Mouse (Mus musculus): ENCODE measurements around the gene Cfap97d1. TPM values are rescaled to one million over a fixed set of nuclear protein-coding genes. Genes with fewer than 3 reads are reported as not detected.

Cfap97d1 gene
- polyA plus RNA-seq, 1 experiment: not detected

GRCm38 (mm10) chr11:102041350-102041949 lies 57.4 kb downstream of the Cfap97d1 start, which contains the start of gene Cd300lg:
Gene Cd300lg, plus strand, starts transcription at chr11:102041509.
- Histone ChIP-seq H3K79me2 (ENCODE audit: control insufficient read depth, insufficient read depth) (no peaks in the 10 kb centered on the region), H3K4me3 (no peak within 1 kb of the TSS), H3K4me2 (ENCODE audit: low read depth) (no peak within 1 kb of the TSS), H3K27me3 (ENCODE audit: control insufficient read depth, insufficient read depth, insufficient read length) (peaks cover 56% of the 10 kb centered on the region), H3ac (ENCODE audit: control insufficient read depth, insufficient read length) (no peak within 1 kb of the TSS), H3K36me3 (ENCODE audit: control insufficient read depth, insufficient read depth) (no peaks in the 10 kb centered on the region)
- TF ChIP-seq MYOG (IDR thresholded peaks at IDR 0.05; ENCODE audit: control insufficient read depth in 1 of 3, insufficient read depth in 1 of 3, insufficient read length in 2 of 3, low read depth in 2 of 3) (no peak), SRF (IDR thresholded peaks at IDR 0.05; ENCODE audit: control insufficient read depth, insufficient read length, low read depth) (no peak), CEBPB (IDR thresholded peaks at IDR 0.05; ENCODE audit: insufficient read depth, poor library complexity, severe bottlenecking) (no peak), TCF3 (IDR thresholded peaks at IDR 0.05; ENCODE audit: insufficient read length, low read depth) (no peak), POLR2A (IDR thresholded peaks at IDR 0.05; ENCODE audit: insufficient read length, low read depth) (no peak), POLR2AphosphoS2 (IDR thresholded peaks at IDR 0.05; ENCODE audit: insufficient read length, low read depth) (no peak), TCF12 (IDR thresholded peaks at IDR 0.05; ENCODE audit: insufficient read depth, poor library complexity, severe bottlenecking) (no peak), USF1 (IDR thresholded peaks at IDR 0.05; ENCODE audit: low read depth) (no peak), E2F4 (IDR thresholded peaks at IDR 0.05; ENCODE audit: insufficient read depth) (no peak), REST (IDR thresholded peaks at IDR 0.05; ENCODE audit: insufficient read depth, insufficient read length) (no peak), MYOD1 (IDR thresholded peaks at IDR 0.05; ENCODE audit: control insufficient read depth in 1 of 3, insufficient read length in 2 of 3, low read depth in 2 of 3) (no peak), MAX (IDR thresholded peaks at IDR 0.05; ENCODE audit: low read depth) (no peak)

Other genes with a start within 250 kb of the Cfap97d1 start
- gene Etv4, start 198.9 kb upstream of the Cfap97d1 start, polyA plus RNA-seq (2012; fragmentation: generic; extraction: Trizol): 21.2 TPM
- gene Meox1, start 89.9 kb upstream of the Cfap97d1 start, polyA plus RNA-seq (2012; fragmentation: generic; extraction: Trizol): 0.16 TPM
- gene Sost, start 17.3 kb upstream of the Cfap97d1 start, polyA plus RNA-seq (2012; fragmentation: generic; extraction: Trizol): 0.25 TPM
- gene Dusp3, start 2.7 kb downstream of the Cfap97d1 start, polyA plus RNA-seq (2012; fragmentation: generic; extraction: Trizol): 81.1 TPM
- gene Mpp3, start 44.2 kb downstream of the Cfap97d1 start, polyA plus RNA-seq (2012; fragmentation: generic; extraction: Trizol): 2.1 TPM
- not detected for gene Cd300lg, start 57.2 kb downstream of the Cfap97d1 start, polyA plus RNA-seq (2012; fragmentation: generic; extraction: Trizol)
- gene Mpp2, start 104.2 kb downstream of the Cfap97d1 start, polyA plus RNA-seq (2012; fragmentation: generic; extraction: Trizol): 4.3 TPM
- not detected for gene Ppy, start 117.0 kb downstream of the Cfap97d1 start, polyA plus RNA-seq (2012; fragmentation: generic; extraction: Trizol)
- gene Pyy, start 123.6 kb downstream of the Cfap97d1 start, polyA plus RNA-seq (2012; fragmentation: generic; extraction: Trizol): not detected
- not detected for gene Nags, start 161.2 kb downstream of the Cfap97d1 start, polyA plus RNA-seq (2012; fragmentation: generic; extraction: Trizol)
- 37.7 TPM for gene Tmem101, start 172.1 kb downstream of the Cfap97d1 start, polyA plus RNA-seq (2012; fragmentation: generic; extraction: Trizol)
- 33.1 TPM for gene Lsm12, start 201.0 kb downstream of the Cfap97d1 start, polyA plus RNA-seq (2012; fragmentation: generic; extraction: Trizol)
- 58.1 TPM for gene G6pc3, start 205.3 kb downstream of the Cfap97d1 start, polyA plus RNA-seq (2012; fragmentation: generic; extraction: Trizol)
- gene Hdac5, start 245.9 kb downstream of the Cfap97d1 start, polyA plus RNA-seq (2012; fragmentation: generic; extraction: Trizol): 77.3 TPM

Data from myocyte (in vitro differentiated cells).